Mouse (Mus musculus): Measurements from ENCODE around the gene Prtn3. TPM values are rescaled to one million over a fixed set of nuclear protein-coding genes. Genes with fewer than 3 reads are reported as not detected.

Prtn3 gene
- total and polyA plus RNA-seq, 3 experiments = 0.30 to 0.39 TPM; not detected in 1

DNA sequence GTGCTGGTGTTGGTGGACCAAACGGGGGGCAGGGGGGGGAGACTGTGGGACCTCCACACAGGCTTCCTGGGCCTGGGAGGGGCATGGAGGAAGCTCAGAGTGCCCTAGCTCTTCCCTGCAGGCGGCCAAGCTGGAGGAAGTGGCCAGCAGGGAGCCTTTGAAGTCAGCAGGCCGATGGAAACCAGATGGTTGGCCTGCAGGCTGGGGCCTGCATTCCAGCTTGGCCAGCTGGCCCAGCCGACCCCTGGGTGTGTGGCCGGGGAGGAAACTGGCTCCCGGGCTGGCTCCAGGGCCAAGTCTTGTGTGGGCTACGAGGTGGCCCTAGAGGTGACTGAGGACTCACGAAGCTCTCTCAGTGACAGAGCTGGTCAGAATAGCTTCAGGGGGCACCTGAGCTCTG, 58.5 kb downstream of the Prtn3 start:
- Histone ChIP-seq H3K36me3 (replicated peaks in 1 of 2; ENCODE audit: control insufficient read depth in 1 of 2, insufficient read depth in 1 of 2, low read length in 1 of 2) (peaks cover 63 to 80% of the 10 kb centered on the region in 2 experiments), H3K9me3 (replicated peaks; ENCODE audit: low read length) (no peaks in the 10 kb centered on the region), H3K27ac (ENCODE audit: insufficient read depth, low read depth) (peak overlapping the region; percentile 76), H3K79me2 (replicated peaks; ENCODE audit: control insufficient read depth, extremely low read depth, insufficient read depth, poor library complexity, severe bottlenecking) (peaks cover 100% of the 10 kb centered on the region), H3K4me1 (ENCODE audit: control insufficient read depth in 1 of 2, insufficient read depth in 2 of 2) (peaks cover 48 to 84% of the 10 kb centered on the region in 2 experiments), H3K4me3 (replicated peaks in 1 of 3; ENCODE audit: low read depth in 2 of 3, low read length in 2 of 3, poor library complexity in 1 of 3) (peak overlapping the region; percentile 72 to 96 (median 91)), H3K9ac (ENCODE audit: insufficient read depth, low read depth) (peak overlapping the region; percentile 22), H3K27me3 (replicated peaks) (no peaks in the 10 kb centered on the region), H3K4me2 (ENCODE audit: insufficient read depth, low read depth, poor library complexity, severe bottlenecking) (peak overlapping the region; percentile 78)
- DNase-seq (ENCODE audit: extremely low read depth) = no peak
- dilution Hi-C loops (cut with MboI; ENCODE audit: extremely low pct_ligation_motif_present, extremely low pct_unique_long_range_greater_than_20kb, low sequenced_read_pairs) (no loop called here), in situ Hi-C loops (cut with MboI; ENCODE audit: low pct_ligation_motif_present, low pct_unique_long_range_greater_than_20kb, low sequenced_read_pairs) (no loop called here)
- TF ChIP-seq TCF12 (IDR thresholded peaks at IDR 0.05; ENCODE audit: low read depth, low read length) (peak; percentile 63; the same call in 1 of the 2 replicates), GABPA (IDR thresholded peaks at IDR 0.05; ENCODE audit: insufficient replicate concordance, low read depth, low read length) (no peak), UBTF (IDR thresholded peaks at IDR 0.05; ENCODE audit: low read depth, low read length) (peak; percentile 1; the same call in 1 of the 2 replicates), EP300 (IDR thresholded peaks at IDR 0.05; ENCODE audit: low read length) (no peak), RCOR1 (conservative IDR thresholded peaks at IDR 0.05; ENCODE audit: low read depth, low read length) (no peak), SIN3A (IDR thresholded peaks at IDR 0.05; ENCODE audit: low read length) (0 out of 2 replicates have a peak, but pooled peaks have one; percentile 0), POLR2AphosphoS2 (IDR thresholded peaks at IDR 0.05; ENCODE audit: low read depth, low read length) (no peak), IRF4 (IDR thresholded peaks at IDR 0.05; ENCODE audit: low read depth, low read length) (no peak), USF1 (IDR thresholded peaks at IDR 0.05; ENCODE audit: low read depth, low read length) (no peak)

Other genes starting within 250 kb of the Prtn3 start
Only the 20 nearest of the 34 such genes appear.
- gene Fgf22, start 119.4 kb upstream of the Prtn3 start, total RNA-seq (2012; rRNA removed) = not detected in 2 replicates
- not detected in 2 replicates for gene Fgf22, start 119.4 kb upstream of the Prtn3 start, total RNA-seq (2014; rRNA removed)
- not detected in 2 replicates for gene Fgf22, start 119.4 kb upstream of the Prtn3 start, polyA plus RNA-seq (2012; ENCODE audit: insufficient read length, low read depth)
- gene Rnf126, start 107.5 kb upstream of the Prtn3 start, total RNA-seq (2012; rRNA removed) = 67.9 and 74.8 TPM in 2 replicates
- gene Rnf126, start 107.5 kb upstream of the Prtn3 start, total RNA-seq (2014; rRNA removed) = 28.9 and 32.4 TPM in 2 replicates
- 90.7 and 112 TPM in 2 replicates for gene Rnf126, start 107.5 kb upstream of the Prtn3 start, polyA plus RNA-seq (2012; ENCODE audit: insufficient read length, low read depth)
- 0.25 TPM in 2 replicates for gene Fstl3, start 97.2 kb upstream of the Prtn3 start, total RNA-seq (2012; rRNA removed)
- gene Fstl3, start 97.2 kb upstream of the Prtn3 start, total RNA-seq (2014; rRNA removed) = not detected in 2 replicates
- gene Fstl3, start 97.2 kb upstream of the Prtn3 start, polyA plus RNA-seq (2012; ENCODE audit: insufficient read length, low read depth) = not detected in 2 replicates
- 0.08 and 0.21 TPM in 2 replicates for gene Prss57, start 83.5 kb upstream of the Prtn3 start, total RNA-seq (2012; rRNA removed)
- not detected in 2 replicates for gene Prss57, start 83.5 kb upstream of the Prtn3 start, total RNA-seq (2014; rRNA removed)
- not detected in 2 replicates for gene Prss57, start 83.5 kb upstream of the Prtn3 start, polyA plus RNA-seq (2012; ENCODE audit: insufficient read length, low read depth)
- 3.1 and 5.3 TPM in 2 replicates for gene Palm, start 80.9 kb upstream of the Prtn3 start, total RNA-seq (2012; rRNA removed)
- gene Palm, start 80.9 kb upstream of the Prtn3 start, total RNA-seq (2014; rRNA removed) = 0.36 and 0.78 TPM in 2 replicates
- 1.5 and 2.5 TPM in 2 replicates for gene Palm, start 80.9 kb upstream of the Prtn3 start, polyA plus RNA-seq (2012; ENCODE audit: insufficient read length, low read depth)
- gene Misp, start 53.5 kb upstream of the Prtn3 start, total RNA-seq (2012; rRNA removed) = not detected in 2 replicates
- gene Misp, start 53.5 kb upstream of the Prtn3 start, total RNA-seq (2014; rRNA removed) = not detected in 2 replicates
- not detected in 2 replicates for gene Misp, start 53.5 kb upstream of the Prtn3 start, polyA plus RNA-seq (2012; ENCODE audit: insufficient read length, low read depth)
- 252 and 284 TPM in 2 replicates for gene Ptbp1, start 20.0 kb upstream of the Prtn3 start, total RNA-seq (2012; rRNA removed)
- 261 and 284 TPM in 2 replicates for gene Ptbp1, start 20.0 kb upstream of the Prtn3 start, total RNA-seq (2014; rRNA removed)
- gene Ptbp1, start 20.0 kb upstream of the Prtn3 start, polyA plus RNA-seq (2012; ENCODE audit: insufficient read length, low read depth) = 482 and 497 TPM in 2 replicates
- 0.47 and 0.55 TPM in 2 replicates for gene Plppr3, start 158 bp downstream of the Prtn3 start, total RNA-seq (2012; rRNA removed)
- not detected in 2 replicates for gene Plppr3, start 158 bp downstream of the Prtn3 start, total RNA-seq (2014; rRNA removed)
- 3.4 TPM in 2 replicates for gene Plppr3, start 158 bp downstream of the Prtn3 start, polyA plus RNA-seq (2012; ENCODE audit: insufficient read length, low read depth)
- not detected in 2 replicates for gene Elane, start 11.8 kb downstream of the Prtn3 start, total RNA-seq (2012; rRNA removed)
- not detected in 2 replicates for gene Elane, start 11.8 kb downstream of the Prtn3 start, total RNA-seq (2014; rRNA removed)
- gene Elane, start 11.8 kb downstream of the Prtn3 start, polyA plus RNA-seq (2012; ENCODE audit: insufficient read length, low read depth) = not detected in 2 replicates
- gene Cfd, start 16.4 kb downstream of the Prtn3 start, total RNA-seq (2012; rRNA removed) = not detected in 2 replicates
- not detected in 2 replicates for gene Cfd, start 16.4 kb downstream of the Prtn3 start, total RNA-seq (2014; rRNA removed)
- 0.26 TPM in 1 of 2 replicates, not detected in the other for gene Cfd, start 16.4 kb downstream of the Prtn3 start, polyA plus RNA-seq (2012; ENCODE audit: insufficient read length, low read depth)
- gene Med16, start 34.4 kb downstream of the Prtn3 start, total RNA-seq (2012; rRNA removed) = 12.1 and 14.4 TPM in 2 replicates
- gene Med16, start 34.4 kb downstream of the Prtn3 start, total RNA-seq (2014; rRNA removed) = 8.7 and 10.2 TPM in 2 replicates
- gene Med16, start 34.4 kb downstream of the Prtn3 start, polyA plus RNA-seq (2012; ENCODE audit: insufficient read length, low read depth) = 20.7 and 22.8 TPM in 2 replicates
- gene Gm26602, start 36.4 kb downstream of the Prtn3 start, total RNA-seq (2012; rRNA removed) = 6.0 and 8.1 TPM in 2 replicates
- not detected in 2 replicates for gene Gm26602, start 36.4 kb downstream of the Prtn3 start, total RNA-seq (2014; rRNA removed)
- gene Gm26602, start 36.4 kb downstream of the Prtn3 start, polyA plus RNA-seq (2012; ENCODE audit: insufficient read length, low read depth) = not detected in 2 replicates
- gene Kiss1r, start 42.5 kb downstream of the Prtn3 start, total RNA-seq (2012; rRNA removed) = 0.21 and 0.76 TPM in 2 replicates
- gene Kiss1r, start 42.5 kb downstream of the Prtn3 start, total RNA-seq (2014; rRNA removed) = 0.24 and 0.32 TPM in 2 replicates
- gene Kiss1r, start 42.5 kb downstream of the Prtn3 start, polyA plus RNA-seq (2012; ENCODE audit: insufficient read length, low read depth) = 0.17 and 0.20 TPM in 2 replicates
- gene R3hdm4, start 46.7 kb downstream of the Prtn3 start, total RNA-seq (2012; rRNA removed) = 20.9 and 22.3 TPM in 2 replicates
- 8.9 and 10.5 TPM in 2 replicates for gene R3hdm4, start 46.7 kb downstream of the Prtn3 start, total RNA-seq (2014; rRNA removed)
- gene R3hdm4, start 46.7 kb downstream of the Prtn3 start, polyA plus RNA-seq (2012; ENCODE audit: insufficient read length, low read depth) = 53.2 and 59.4 TPM in 2 replicates
- gene Arid3a, start 52.6 kb downstream of the Prtn3 start, total RNA-seq (2012; rRNA removed) = 114 and 161 TPM in 2 replicates
- gene Arid3a, start 52.6 kb downstream of the Prtn3 start, total RNA-seq (2014; rRNA removed) = 45.9 and 48.4 TPM in 2 replicates
- gene Arid3a, start 52.6 kb downstream of the Prtn3 start, polyA plus RNA-seq (2012; ENCODE audit: insufficient read length, low read depth) = 84.7 and 94.4 TPM in 2 replicates
- gene Wdr18, start 85.7 kb downstream of the Prtn3 start, total RNA-seq (2012; rRNA removed) = 92.1 and 111 TPM in 2 replicates
- 59.7 and 70.8 TPM in 2 replicates for gene Wdr18, start 85.7 kb downstream of the Prtn3 start, total RNA-seq (2014; rRNA removed)
- 54.2 and 69.7 TPM in 2 replicates for gene Wdr18, start 85.7 kb downstream of the Prtn3 start, polyA plus RNA-seq (2012; ENCODE audit: insufficient read length, low read depth)
- 0.59 and 0.76 TPM in 2 replicates for gene Grin3b, start 96.2 kb downstream of the Prtn3 start, total RNA-seq (2012; rRNA removed)
- 0.27 and 0.30 TPM in 2 replicates for gene Grin3b, start 96.2 kb downstream of the Prtn3 start, total RNA-seq (2014; rRNA removed)
- 0.56 and 0.78 TPM in 2 replicates for gene Grin3b, start 96.2 kb downstream of the Prtn3 start, polyA plus RNA-seq (2012; ENCODE audit: insufficient read length, low read depth)
- 67.1 and 71.7 TPM in 2 replicates for gene Tmem259, start 109.9 kb downstream of the Prtn3 start, total RNA-seq (2012; rRNA removed)
- gene Tmem259, start 109.9 kb downstream of the Prtn3 start, total RNA-seq (2014; rRNA removed) = 50.1 and 50.2 TPM in 2 replicates
- 66.0 and 84.2 TPM in 2 replicates for gene Tmem259, start 109.9 kb downstream of the Prtn3 start, polyA plus RNA-seq (2012; ENCODE audit: insufficient read length, low read depth)
- gene Cnn2, start 114.1 kb downstream of the Prtn3 start, total RNA-seq (2012; rRNA removed) = 26.3 and 26.9 TPM in 2 replicates
- gene Cnn2, start 114.1 kb downstream of the Prtn3 start, total RNA-seq (2014; rRNA removed) = 46.3 and 49.0 TPM in 2 replicates
- 52.6 and 62.7 TPM in 2 replicates for gene Cnn2, start 114.1 kb downstream of the Prtn3 start, polyA plus RNA-seq (2012; ENCODE audit: insufficient read length, low read depth)
- gene Abca7, start 122.0 kb downstream of the Prtn3 start, total RNA-seq (2012; rRNA removed) = 6.8 and 7.0 TPM in 2 replicates
- 2.3 TPM in 2 replicates for gene Abca7, start 122.0 kb downstream of the Prtn3 start, total RNA-seq (2014; rRNA removed)
- gene Abca7, start 122.0 kb downstream of the Prtn3 start, polyA plus RNA-seq (2012; ENCODE audit: insufficient read length, low read depth) = 5.4 and 6.1 TPM in 2 replicates